Mouse (Mus musculus): ENCODE measurements around the gene Resp18. TPM values are rescaled to one million over a fixed set of nuclear protein-coding genes. Genes with fewer than 3 reads are reported as not detected.

Gene Resp18
- polyA plus RNA-seq, 1 experiment = 275 TPM

DNA sequence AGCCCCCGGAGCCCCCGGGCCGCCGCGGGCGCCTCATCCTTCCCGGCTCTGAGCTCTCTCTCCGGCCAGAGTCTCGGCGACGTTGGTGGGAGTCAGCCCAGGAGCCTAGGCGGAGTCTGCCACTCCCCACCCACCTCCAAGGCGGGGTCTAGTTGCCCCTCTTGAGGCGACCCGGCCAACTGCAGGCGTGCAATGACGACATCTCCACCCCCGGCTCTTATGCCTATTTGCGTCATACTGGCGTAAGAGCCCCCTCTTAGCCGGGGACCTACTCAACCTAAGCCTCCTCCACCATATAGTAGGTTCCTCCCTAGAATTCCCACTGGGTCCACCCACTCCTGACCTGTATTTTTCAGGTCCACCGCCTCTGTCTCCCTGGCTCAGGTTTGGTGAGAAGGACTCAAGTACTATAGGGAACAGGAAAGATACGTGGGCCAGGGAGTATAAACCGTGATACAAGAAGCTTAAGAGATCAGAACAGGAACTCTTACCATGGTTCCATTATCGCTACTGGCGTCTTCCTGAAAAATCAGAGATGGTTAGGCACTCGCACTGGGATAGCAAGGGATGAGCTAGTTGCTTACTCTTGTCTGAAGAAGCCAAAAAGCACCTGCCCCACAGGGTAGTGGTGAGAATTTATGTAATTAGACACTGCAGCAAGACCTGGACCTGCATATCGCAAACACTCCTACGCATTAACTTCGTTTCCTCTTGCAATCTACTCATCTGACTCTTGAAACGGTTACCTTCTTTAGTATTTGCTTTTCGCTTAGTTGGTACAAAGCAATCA lies 13.9 kb downstream of the Resp18 start, which contains the start of gene Ptprn:
TSS of gene Ptprn (minus strand) at position 412 of the 790 bp plus-strand sequence.
- TF ChIP-seq CTCF (IDR thresholded peaks at IDR 0.05; ENCODE audit: borderline replicate concordance, insufficient read depth, low read depth, low read length) = 0 out of 2 replicates have a peak, but pooled peaks have one; percentile 15
- TF ChIP-seq POLR2A (IDR thresholded peaks at IDR 0.05; ENCODE audit: borderline replicate concordance, insufficient read depth, low read length) = peak; percentile 49; the same call in 1 of the 2 replicates
- peaks cover 3% of the 10 kb centered on the region; the same call in 1 of the 2 replicates for H3K4me1 ChIP-seq (ENCODE audit: control insufficient read depth, insufficient read depth, low read length)
- H3K4me3 ChIP-seq (replicated peaks; ENCODE audit: insufficient read depth, low read depth, low read length) = peak within 1 kb of the TSS; percentile 77
- 7% methylated on average over 32 of the region's 32 CpGs for WGBS
- DNase-seq = peak; percentile 88 to 91
- no peaks in the 10 kb centered on the region for H3K27me3 ChIP-seq (ENCODE audit: control insufficient read depth, insufficient read depth, low read length)
- H3K27ac ChIP-seq (ENCODE audit: insufficient read depth, low read length) = peak within 1 kb of the TSS; percentile 63

DNA sequence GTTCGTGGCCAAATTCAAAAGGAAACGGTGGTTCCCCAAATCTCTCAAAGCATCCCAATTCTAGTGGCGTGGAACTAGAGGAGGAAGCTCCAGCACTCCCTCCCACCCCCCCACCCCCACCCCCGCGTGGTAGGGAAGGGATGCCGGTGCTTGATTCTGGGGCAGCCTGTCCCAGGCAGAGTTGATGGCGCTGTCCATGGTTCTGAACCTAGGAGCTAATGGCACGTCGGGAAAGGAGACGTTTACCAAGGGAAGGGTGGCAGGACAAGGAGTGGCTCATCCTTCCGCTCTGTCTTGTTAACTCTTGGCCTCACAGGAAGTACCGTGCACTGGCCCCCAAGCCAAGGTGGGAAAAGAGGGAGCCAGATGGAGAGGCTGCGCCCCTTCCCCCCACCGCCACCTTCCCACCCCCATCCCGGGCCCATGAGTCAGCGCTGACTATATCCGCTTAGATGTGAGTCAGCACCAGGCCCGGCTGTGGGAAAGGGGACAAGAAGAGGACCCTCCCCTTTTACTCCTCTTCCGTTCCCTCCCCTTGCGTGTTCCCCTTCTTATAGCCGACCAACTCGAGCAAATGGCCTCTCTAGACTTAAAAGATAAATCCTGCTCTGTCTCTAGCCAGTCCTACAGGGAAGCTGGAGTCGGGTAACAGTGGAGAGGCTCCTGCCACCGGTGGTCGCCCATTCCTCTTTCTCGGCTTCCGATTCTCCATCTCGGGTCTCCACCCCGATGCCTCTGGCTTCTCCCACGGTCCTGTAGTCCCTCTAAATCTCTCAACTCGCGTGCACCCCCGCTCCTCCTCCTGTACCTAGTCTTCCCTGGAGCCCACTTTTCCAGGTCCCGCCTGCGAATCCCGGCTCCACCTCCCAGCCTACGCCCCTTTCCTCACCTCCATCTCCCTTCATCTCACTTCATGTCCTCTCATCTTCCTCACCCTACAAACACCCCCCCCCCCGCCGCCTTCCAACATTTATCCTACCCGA lies 15.0 kb downstream of the Resp18 start:
- peak overlapping the region; percentile 63 for H3K27ac ChIP-seq (ENCODE audit: insufficient read depth, low read length)
- 4% methylated on average over 40 of the region's 40 CpGs for WGBS
- DNase-seq = peak; percentile 56 to 62

GRCm38 (mm10) chr1:75261278-75261677 lies 16.9 kb downstream of the Resp18 start:
- DNase-seq = peak; percentile 34 to 46
- H3K27ac ChIP-seq (ENCODE audit: insufficient read depth, low read length) = no peak overlapping the region
- H3K4me3 ChIP-seq (replicated peaks; ENCODE audit: insufficient read depth, low read depth, low read length) = no peak overlapping the region
- TF ChIP-seq POLR2A (IDR thresholded peaks at IDR 0.05; ENCODE audit: borderline replicate concordance, insufficient read depth, low read length) = no peak
- TF ChIP-seq CTCF (IDR thresholded peaks at IDR 0.05; ENCODE audit: borderline replicate concordance, insufficient read depth, low read depth, low read length) = no peak
- H3K27me3 ChIP-seq (ENCODE audit: control insufficient read depth, insufficient read depth, low read length) = no peaks in the 10 kb centered on the region
- peaks cover 3% of the 10 kb centered on the region; the same call in 1 of the 2 replicates for H3K4me1 ChIP-seq (ENCODE audit: control insufficient read depth, insufficient read depth, low read length)

More for the DNA sequence above, 15.0 kb downstream of the Resp18 start:
- Histone ChIP-seq H3K4me1 (ENCODE audit: control insufficient read depth, insufficient read depth, low read length) (peaks cover 3% of the 10 kb centered on the region; the same call in 1 of the 2 replicates), H3K4me3 (replicated peaks; ENCODE audit: insufficient read depth, low read depth, low read length) (peak overlapping the region; percentile 77), H3K27me3 (ENCODE audit: control insufficient read depth, insufficient read depth, low read length) (no peaks in the 10 kb centered on the region)
- TF ChIP-seq CTCF (IDR thresholded peaks at IDR 0.05; ENCODE audit: borderline replicate concordance, insufficient read depth, low read depth, low read length) (no peak), POLR2A (IDR thresholded peaks at IDR 0.05; ENCODE audit: borderline replicate concordance, insufficient read depth, low read length) (no peak)

GRCm38 (mm10) chr1:75255516-75256046 lies 22.6 kb downstream of the Resp18 start:
- 54% methylated on average over 10 of the region's 10 CpGs for WGBS
- TF ChIP-seq CTCF (IDR thresholded peaks at IDR 0.05; ENCODE audit: borderline replicate concordance, insufficient read depth, low read depth, low read length) (no peak), POLR2A (IDR thresholded peaks at IDR 0.05; ENCODE audit: borderline replicate concordance, insufficient read depth, low read length) (no peak)

DNA sequence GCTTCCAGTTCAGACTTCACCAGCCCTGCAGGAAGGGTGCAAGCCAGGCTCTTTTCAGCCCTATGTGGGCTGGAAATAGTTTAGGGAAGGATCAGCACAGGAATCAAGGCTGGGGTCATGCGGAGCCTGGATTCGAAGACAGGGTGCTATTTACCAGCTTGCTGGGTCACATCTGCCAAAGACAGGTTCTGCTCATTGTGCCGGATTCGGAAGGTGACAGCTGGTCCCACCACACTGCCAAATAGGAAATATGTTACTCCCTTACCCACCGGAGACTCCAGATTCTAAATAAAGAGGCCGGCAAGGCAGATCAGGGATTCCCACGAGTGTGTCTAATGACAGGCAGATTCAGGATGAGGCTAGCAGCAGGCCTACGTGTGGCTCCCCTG lies 23.6 kb downstream of the Resp18 start:
- H3K27ac ChIP-seq (ENCODE audit: insufficient read depth, low read length) = peak overlapping the region; percentile 46; the same call in 1 of the 2 replicates
- no peak overlapping the region for H3K4me3 ChIP-seq (replicated peaks; ENCODE audit: insufficient read depth, low read depth, low read length)
- peak in 1 of 2 experiments; percentile 50 for DNase-seq
- H3K4me1 ChIP-seq (ENCODE audit: control insufficient read depth, insufficient read depth, low read length) = peaks cover 27% of the 10 kb centered on the region
- no peaks in the 10 kb centered on the region for H3K27me3 ChIP-seq (ENCODE audit: control insufficient read depth, insufficient read depth, low read length)
- TF ChIP-seq POLR2A (IDR thresholded peaks at IDR 0.05; ENCODE audit: borderline replicate concordance, insufficient read depth, low read length) (no peak), CTCF (IDR thresholded peaks at IDR 0.05; ENCODE audit: borderline replicate concordance, insufficient read depth, low read depth, low read length) (no peak)
- WGBS = 15% methylated on average over 8 of the region's 8 CpGs

More at GRCm38 (mm10) chr1:75255516-75256046, 22.6 kb downstream of the Resp18 start:
- Histone ChIP-seq H3K27me3 (ENCODE audit: control insufficient read depth, insufficient read depth, low read length) (no peaks in the 10 kb centered on the region), H3K4me3 (replicated peaks; ENCODE audit: insufficient read depth, low read depth, low read length) (no peak overlapping the region), H3K4me1 (ENCODE audit: control insufficient read depth, insufficient read depth, low read length) (peaks cover 24% of the 10 kb centered on the region), H3K27ac (ENCODE audit: insufficient read depth, low read length) (no peak overlapping the region)
- DNase-seq = no peak

DNA sequence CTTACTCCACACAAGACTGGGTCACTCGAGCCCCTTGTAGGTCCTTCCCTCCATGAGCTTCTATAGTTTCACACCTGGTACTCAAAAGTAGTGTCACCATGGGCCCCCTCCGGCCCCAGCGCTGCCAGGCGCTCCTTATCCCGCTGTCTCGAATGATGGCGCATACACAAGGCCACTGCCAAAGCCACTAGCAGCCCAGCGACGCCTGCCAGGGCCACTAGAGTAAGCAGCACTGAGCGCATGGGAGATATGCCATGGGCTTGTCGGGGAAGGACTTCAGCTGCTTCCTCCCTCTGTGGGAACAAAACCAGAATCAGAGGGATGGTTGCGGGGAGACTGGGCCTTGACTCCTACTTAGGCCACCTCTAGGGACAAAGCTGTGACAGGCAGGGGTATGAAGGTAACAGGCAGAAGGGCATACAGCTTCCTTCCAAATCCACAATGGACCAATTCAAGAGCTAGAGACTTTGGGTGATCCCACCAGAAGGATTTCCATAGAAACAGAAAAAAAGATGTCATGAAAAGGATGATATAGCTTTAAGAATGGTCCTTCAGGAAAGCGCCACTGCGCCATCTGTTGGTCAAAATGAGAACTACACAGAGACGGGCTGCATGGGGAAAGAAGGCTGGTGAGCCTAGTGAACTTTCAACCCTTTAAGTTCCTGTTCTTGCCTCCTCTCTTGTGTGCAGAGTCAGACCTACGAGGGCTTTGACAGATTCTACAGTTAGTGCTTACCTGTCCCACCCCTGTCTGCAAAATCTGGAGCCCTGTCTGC lies 24.2 kb downstream of the Resp18 start:
- WGBS = 40% methylated on average over 16 of the region's 16 CpGs
- peak; percentile 76 to 91 for DNase-seq
- TF ChIP-seq CTCF (IDR thresholded peaks at IDR 0.05; ENCODE audit: borderline replicate concordance, insufficient read depth, low read depth, low read length) = peak; percentile 80
- TF ChIP-seq POLR2A (IDR thresholded peaks at IDR 0.05; ENCODE audit: borderline replicate concordance, insufficient read depth, low read length) = 0 out of 2 replicates have a peak, but pooled peaks have one; percentile 9
- Histone ChIP-seq H3K27ac (ENCODE audit: insufficient read depth, low read length) (peak overlapping the region; percentile 46; the same call in 1 of the 2 replicates), H3K27me3 (ENCODE audit: control insufficient read depth, insufficient read depth, low read length) (no peaks in the 10 kb centered on the region), H3K4me1 (ENCODE audit: control insufficient read depth, insufficient read depth, low read length) (peaks cover 27% of the 10 kb centered on the region), H3K4me3 (replicated peaks; ENCODE audit: insufficient read depth, low read depth, low read length) (no peak overlapping the region)
